Mouse (Mus musculus): ENCODE measurements around the gene Yars2.
"Not testable (repeated sequence)": the region's sequence is repeated elsewhere in the genome, so short reads cannot be mapped to it uniquely, and the experiment has no call there.

Gene Yars2

GRCm38 (mm10) chr16:16302369-16303137, at the start of gene Yars2:
Gene Yars2 (plus strand): TSS chr16:16302965.
- peak; percentile 94 for DNase-seq

DNA sequence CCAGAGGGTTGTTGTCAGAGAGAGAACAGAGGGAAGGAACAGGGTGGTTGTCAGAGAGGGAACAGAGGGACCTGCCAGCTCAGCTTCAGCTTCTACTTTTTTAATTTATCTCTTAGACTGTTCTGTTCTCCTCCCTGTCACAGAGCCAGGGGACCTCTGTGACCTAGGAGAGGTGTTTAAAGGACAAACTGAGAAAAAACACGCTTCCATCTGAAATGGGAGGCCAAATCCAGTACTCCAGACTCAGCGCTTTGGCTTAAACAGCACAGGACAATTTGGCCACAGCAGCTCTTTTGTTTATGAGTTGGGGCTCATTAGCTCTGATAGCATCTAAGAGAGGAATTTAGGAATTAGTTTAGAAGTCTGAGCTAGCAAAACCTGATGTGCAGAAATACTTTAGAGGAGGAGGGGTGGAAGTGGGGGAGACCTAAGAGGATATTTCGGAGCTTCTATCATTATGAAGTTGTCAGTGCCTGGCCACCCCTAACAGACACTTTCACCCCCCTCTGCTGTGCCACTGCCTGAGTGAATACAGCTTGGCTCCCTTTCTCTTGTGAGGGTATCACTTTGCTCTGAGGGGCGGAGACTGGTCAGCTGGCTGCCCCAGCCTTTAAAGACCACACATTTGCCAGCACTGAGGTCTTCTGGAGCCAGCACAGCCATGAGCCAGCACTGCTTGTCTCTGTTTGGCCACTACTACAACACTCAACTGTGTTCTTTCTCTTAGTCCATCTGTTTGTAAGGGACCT, 49.3 kb upstream of the Yars2 start:
- DNase-seq = peak; percentile 47

DNA sequence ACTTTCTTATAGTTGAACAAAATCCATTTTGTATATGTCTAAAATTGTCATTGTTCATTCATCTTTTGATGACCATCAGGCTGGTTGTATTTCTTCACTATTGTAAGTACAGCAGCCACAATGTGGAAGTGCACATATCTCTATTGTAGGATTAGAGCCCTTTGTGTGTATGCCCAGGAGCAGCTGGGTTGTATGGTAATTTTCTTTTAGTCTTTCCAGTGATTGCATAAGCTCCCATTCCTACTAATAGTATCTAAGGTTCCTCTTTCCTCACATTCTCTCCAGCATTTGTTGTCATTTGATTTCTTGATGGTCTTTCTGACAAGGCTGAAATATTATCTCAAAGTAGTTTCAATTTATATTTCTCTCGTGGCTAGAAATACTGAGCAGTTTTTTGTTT, 47.5 kb upstream of the Yars2 start:
- DNase-seq = no peak

- no peak for DNase-seq
Observed at GRCm38 (mm10) chr16:16255874-16256273, 46.9 kb upstream of the Yars2 start.

- no peak for DNase-seq
Observed at GRCm38 (mm10) chr16:16256672-16257071, 46.1 kb upstream of the Yars2 start.

DNA sequence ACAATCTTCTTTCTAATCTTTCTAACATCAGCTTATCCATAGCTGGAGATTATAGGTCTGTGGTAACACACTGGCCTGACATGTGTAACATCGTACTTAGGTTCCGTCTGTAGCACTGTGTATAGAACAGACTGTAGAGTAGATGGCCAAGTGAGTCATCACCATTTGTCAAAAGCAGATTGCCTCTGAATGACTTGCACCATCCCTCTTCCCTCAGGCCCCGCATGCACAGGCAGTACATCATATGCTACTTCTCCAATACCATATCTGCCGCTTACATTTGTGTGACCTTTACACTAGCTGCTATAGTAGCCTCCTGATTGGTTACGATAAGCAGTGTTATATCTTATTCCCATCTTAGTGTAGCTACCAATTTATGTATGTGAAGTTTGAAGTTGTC, 41.9 kb upstream of the Yars2 start:
- DNase-seq = no peak

DNA sequence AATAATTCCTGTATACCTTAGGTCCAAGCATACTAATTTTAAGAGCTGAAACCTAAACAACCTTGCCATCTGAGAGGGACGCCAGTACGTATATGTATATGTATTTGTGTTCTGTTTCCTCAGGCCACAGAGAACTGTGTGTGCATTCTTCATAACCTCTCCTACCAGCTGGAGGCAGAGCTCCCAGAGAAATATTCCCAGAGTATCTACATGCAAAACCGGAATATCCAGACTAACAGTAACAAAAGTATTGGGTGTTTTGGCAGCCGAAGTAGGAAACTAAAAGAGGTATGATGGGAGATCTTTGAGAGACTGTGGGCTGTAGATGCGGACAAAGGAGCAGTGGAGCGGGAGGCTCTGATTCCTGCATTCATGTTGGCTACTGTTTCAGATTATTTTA, 41.3 kb upstream of the Yars2 start:
- peak; percentile 2 for DNase-seq

- peak; percentile 22 for DNase-seq
Observed at GRCm38 (mm10) chr16:16262436-16262835, 40.3 kb upstream of the Yars2 start.

DNA sequence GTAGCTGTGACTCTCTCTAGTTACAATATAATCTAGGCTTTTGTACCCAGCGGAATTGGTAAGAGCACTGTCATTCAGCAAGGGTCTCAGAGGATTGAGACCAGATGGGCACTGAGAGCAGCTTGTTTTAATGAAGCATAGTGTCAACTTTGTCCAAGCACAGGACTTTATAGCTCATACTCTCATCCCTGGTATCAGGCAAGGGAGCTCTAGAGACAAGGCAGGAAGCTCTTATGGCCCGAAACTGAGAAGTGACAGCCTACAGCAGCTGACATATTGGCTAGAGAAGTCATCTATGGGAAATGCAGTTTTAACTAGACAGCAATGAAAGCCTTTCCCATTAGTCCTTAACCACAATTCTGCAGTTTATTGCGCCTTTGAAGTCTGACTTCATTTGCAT, 29.8 kb upstream of the Yars2 start:
- no peak for DNase-seq

DNA sequence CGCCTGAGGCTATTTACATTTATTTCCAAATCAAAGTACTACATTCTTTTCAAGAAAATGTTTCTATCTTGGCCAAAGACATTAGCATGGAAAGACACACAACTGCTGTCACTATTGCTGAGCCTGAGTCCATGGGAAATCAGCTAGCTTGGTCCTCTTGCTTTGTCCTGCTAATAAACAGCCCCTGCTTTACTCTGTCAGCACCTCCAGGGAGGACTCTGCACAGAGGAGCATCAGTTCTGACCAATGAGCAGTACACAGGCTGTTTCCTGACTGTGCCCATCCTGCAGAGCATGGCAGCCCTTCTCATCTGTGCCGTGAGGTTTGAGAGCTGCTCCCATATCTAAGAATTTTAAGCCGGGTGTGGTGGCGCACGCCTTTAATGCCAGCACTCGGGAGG, 29.0 kb upstream of the Yars2 start:
- no peak for DNase-seq

- DNase-seq = peak; percentile 43
Observed at GRCm38 (mm10) chr16:16303138-16303827, 518 bp downstream of the Yars2 start.

- DNase-seq = no peak
Observed at GRCm38 (mm10) chr16:16303888-16304287, 1.1 kb downstream of the Yars2 start.

DNA sequence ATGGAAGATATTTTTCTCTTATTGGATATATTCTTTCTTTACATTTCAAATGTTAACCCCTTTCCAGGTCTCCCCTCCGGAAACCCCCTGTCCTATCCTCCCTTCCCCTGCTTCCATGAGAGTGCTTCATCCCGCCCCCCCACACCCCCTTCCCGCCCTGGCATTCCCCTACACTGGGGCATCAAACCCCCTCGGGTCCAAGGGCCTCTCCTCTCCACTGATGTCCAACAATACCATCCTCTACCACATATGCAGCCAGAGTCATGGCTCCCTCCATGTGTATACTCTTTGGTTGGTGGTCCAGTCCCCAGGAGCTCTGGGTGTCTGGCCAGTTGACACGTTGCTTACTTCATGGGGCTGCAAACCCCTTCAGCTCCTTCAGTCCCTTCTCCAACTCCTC, 8.6 kb downstream of the Yars2 start:
- no peak for DNase-seq

GRCm38 (mm10) chr16:16325775-16326336, 23.1 kb downstream of the Yars2 start:
- DNase-seq = no peak

DNA sequence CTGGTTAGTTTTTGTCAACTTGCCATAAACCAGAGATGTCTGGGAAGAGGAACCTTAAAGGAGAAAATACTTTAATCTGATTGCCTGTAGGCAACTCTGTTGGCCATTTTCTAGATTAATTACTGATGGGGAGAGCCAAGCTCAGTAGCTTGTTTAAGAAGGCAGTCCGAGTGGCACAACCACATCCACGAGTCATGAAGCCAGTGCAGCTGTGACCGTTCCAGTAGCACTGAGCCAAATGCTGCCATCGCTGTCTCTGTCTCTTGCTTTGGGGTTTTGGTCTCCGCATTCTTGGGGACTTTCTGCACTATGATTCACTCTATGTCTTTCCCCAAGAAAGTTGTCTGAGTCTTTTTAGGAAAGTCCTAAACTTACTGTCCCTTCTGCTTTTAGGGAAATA, 43.7 kb downstream of the Yars2 start:
- no peak for DNase-seq

GRCm38 (mm10) chr16:16357908-16358307, 55.1 kb downstream of the Yars2 start:
- DNase-seq = peak; percentile 3

DNA sequence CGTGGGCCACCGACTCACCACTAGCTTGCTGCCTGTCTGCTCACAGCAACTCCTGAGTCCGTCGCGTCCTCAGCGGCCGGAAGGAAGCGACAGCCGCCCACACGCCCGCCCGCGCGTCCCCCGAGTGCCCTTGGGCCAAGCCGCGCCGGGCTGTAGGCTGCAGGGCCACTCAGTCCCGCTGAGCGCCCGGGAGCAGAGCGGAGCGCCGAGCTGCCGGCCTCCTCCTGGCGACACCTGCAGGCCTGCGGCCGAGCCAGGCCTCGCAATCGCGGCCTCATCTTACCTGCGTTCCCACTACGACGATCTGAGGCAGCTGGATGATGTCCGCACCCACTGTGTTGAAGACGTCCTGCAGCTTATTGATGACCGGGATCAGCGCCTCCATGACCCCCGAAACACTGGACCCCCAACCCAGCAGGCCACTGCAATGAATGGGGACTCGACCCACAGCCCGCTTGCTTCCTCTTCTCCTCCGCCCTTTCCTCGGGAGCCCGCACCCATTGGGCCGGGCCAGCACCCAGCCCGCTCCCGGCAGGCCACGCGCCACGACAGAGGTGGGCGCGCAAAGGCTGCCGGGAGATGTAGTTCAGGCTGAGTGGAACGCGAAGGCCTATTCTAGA, 55.8 kb downstream of the Yars2 start, which contains the start of gene Dnm1l:
Dnm1l (minus strand) TSS at position 479 of the 620 bp plus-strand sequence.
- DNase-seq = peak; percentile 95

DNA sequence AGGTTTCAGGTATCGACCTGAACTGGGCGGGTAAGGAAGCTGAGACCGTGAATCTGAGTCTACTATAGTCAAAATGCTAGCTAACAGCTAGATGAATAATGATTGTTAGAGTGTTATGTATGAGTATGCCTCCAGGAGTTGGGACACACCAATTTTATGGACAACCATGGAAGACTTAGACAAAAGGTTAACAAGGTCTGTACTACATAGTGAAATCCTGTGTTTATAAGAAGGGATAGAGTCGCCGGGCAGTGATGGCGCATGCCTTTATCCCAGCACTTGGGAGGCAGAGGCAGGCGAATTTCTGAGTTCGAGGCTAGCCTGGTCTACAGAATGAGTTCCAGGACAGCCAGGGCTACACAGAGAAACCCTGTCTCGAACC, 56.3 kb downstream of the Yars2 start:
- DNase-seq = not testable (repeated sequence)
